Mouse (Mus musculus) embryo, embryonic 11.5 days (tissue): ENCODE measurements around the gene Opa3.

Source experiments
- DNase-seq: peaks from one replicate; pipeline ENCODE4 v3.0.0-alpha.2; 2012; ENCODE audit warnings: low read depth, low spot score

Gene Opa3

DNA sequence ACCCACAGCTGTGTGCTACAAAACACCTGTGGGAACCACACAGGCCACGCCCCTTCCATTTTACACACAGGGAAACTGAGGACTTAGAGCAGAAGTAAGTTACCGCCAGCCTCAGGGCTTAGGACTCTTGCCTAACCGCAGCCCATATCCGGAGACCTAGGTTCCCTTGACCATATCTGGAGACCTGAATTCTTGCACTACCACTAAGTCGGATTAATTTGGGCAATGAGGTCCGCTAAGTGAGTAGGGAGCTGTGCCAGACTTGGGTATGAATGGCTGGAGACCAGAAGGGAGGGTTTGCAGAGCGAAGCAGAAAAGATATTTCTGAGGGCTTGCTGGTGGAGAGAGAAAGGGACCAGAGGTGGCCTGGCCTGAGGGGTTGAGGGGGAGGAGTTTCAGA, 13.8 kb upstream of the Opa3 start:
- no peak for DNase-seq

DNA sequence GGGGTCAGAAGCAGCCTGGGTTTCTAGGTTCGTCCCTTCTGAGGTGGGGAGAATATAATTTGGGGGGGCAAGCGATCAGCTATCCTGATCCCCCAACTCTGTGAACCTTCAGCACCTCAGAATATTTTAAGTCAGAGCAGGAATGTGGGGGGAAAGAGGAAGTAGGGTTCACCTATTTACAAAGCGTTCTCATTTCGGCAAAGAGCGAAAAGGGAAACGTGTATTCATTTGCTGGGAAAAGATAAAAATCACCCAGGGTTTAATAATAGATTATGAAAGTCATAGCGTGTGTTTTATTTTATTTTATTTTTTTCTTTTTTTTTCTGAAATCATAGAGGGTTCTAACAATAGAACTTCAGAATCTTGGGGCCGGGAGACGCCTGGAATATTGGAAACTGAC, 13.2 kb upstream of the Opa3 start:
- no peak for DNase-seq

DNA sequence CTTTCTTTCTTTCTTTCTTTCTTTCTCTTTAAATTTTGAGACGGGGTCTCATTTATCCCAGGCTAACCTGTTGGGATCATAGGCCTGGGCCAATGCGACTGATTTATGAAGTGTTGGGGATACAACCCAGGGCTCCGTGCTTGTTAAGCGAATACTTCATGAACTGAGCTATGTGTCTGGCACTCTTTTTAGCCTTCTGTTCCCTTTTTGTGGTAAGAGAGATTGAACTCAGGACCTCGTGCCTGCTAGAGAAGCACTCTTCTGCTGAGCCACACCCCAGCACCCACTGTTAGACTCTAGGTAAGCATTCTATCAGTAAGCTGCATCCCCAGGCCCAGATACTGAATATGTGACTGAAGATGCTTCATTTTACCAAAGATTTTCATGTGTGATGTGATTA, 10.6 kb upstream of the Opa3 start:
- no peak for DNase-seq

DNA sequence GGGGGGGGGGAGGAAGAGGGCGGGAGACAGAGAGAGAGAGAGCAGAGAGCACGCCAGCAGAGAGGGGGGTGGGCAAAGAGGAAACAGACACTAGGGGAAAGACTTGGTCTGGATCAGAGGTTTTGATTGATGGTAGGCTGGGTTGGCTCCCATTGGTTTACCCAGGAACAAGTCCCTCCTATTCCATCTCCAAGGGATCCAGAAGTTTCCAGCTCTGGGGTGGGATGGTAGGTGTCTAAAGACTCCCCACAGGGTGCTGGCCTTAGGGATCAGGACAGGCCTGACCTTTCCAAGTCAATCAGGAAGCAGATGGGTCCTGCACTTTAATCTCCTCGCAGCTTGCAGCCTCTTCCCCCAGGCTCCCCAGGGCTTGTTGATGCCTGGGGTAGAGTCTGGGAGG, 10.2 kb upstream of the Opa3 start:
- no peak for DNase-seq

DNA sequence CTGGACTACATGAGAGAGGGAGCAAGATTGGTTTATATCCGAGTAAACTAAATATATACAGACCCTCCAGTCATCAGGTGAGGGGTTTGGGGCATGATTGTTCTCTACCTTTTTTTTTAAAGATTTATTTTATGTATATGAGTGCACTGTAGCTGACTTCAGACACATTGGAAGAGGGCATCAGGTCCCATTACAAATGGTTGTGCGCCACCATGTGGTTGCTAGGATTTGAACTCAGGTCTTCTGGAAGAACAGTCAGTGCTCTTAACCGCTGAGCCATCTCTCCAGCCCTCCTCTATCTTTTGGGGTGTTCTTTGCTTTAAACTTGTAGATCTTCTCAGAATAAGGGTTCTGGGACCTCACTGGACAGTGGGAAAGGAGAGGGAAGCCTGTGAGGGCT, 8.1 kb upstream of the Opa3 start:
- DNase-seq, result no peak

DNA sequence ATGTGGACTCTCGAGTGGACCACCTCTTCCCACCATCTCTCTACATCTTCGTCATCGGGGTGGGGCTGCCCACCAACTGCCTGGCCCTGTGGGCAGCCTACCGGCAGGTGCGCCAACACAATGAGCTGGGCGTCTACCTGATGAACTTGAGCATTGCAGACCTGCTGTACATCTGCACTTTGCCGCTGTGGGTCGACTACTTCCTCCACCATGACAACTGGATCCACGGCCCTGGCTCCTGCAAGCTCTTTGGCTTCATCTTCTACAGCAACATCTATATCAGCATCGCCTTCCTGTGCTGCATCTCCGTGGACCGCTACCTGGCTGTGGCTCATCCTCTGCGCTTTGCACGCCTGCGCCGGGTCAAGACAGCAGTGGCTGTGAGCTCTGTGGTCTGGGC, 5.9 kb upstream of the Opa3 start:
- no peak for DNase-seq

DNA sequence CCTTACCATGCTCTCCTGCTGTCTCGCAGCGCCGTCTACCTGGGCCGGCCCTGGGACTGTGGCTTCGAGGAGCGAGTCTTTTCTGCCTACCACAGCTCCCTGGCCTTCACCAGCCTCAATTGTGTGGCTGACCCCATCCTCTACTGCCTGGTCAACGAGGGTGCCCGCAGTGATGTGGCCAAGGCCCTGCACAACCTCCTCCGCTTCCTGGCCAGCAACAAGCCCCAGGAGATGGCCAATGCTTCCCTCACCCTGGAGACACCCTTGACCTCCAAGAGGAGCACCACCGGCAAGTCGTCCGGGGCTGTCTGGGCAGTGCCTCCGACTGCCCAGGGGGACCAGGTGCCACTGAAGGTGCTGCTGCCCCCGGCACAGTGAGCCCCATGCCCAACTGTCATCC, 5.3 kb upstream of the Opa3 start:
- no peak for DNase-seq

DNA sequence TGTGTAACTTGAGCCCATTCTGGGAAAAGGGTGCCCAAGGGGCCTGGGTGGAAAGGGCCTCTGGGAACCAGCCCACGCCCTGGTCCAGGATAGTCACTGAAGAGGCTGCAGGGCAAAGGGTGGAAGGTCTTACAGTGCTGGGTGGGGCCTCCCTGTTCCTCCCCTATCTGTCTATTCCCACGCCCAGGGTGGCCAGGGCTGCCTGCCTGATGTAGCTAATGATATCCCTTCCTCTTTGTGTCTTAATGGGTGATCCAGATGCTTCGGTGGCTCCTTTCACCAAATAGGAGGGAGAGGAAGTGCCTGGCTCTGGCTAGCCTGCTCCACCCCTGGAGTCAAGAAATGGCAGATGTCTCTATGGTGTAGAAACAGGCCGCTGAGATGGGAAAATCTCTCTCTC, 3.2 kb upstream of the Opa3 start:
- no peak for DNase-seq

DNA sequence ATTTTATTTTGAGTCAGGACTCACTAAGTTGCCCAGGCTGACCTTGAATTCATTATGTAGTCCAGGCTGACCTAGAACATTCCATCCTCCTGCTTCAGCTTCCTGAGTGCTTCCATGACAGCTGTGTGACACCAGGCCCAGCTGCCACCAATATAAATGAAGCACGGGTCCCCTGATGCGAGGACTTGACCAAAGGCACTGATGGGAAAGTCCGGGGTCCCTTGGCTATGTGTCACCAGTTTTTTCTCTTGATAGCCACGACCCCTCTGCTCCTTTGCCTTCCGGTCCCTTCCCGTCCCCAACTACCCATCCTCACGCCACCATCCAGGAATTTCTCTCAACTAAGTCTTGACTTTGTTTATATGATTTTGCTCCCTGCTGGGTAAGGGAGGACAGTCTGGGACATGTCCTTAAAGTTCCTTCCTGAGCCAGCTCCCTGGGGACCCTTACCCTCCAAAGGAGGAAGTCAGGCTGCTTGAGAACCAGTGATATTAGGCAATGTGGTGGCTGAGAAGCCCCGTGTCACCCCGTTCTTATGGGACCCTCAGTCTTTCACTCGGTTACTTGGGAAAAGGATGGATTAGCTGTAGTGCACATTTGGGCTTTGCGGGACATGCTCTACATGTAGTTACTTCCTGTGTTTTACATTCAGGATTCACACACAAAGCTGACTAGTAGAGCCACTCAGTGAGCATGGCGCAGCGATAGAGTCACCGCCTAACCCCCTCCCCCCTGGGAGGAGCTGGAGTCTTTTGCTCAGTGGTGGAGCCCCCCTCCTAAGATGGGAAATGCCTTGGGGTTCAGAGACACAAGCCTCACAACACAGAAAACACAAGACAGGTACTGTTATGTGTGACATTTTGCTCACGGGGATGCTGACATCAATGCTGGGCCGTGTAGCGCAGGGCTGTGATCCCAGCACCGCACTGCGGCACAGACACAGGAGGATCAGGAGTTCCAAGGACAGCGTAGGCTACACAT, 1.0 kb upstream of the Opa3 start:
- no peak for DNase-seq

DNA sequence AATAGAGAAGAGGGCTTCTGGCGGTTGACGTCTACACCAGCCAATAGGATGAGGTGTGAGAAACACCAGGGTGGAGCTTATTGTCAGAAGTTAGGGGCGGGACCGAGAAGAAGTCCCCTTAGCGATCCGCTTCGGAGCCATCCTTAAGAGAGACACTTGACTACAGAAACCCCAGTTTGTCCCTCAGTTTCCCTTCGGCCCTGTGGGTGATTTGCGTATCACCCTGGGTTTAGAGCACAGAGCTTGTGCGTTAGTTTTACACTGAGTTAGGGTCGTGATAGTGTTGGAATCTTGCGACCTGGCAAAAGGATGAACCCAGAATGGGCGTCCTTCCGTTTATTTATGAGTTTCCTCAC, 637 bp downstream of the Opa3 start:
- DNase-seq, result no peak

DNA sequence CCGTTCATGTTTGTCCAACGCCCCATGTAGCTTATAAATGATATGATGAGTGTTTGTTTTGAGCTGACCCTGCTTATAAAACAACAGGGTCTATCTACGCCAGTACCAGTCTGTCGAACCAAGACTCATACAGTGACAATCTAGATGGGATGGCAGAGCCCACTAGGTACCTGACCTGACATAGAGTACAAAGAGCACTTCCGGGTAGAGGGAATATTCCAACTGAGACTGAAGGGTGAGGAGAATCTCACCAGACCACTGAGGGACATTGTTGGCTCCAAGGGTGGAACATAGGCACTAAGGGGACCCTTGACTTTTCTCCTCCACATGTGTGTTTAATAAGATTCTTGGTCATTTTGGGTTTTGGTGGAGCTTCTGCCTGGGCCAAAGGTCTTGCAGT, 1.3 kb downstream of the Opa3 start:
- no peak for DNase-seq

DNA sequence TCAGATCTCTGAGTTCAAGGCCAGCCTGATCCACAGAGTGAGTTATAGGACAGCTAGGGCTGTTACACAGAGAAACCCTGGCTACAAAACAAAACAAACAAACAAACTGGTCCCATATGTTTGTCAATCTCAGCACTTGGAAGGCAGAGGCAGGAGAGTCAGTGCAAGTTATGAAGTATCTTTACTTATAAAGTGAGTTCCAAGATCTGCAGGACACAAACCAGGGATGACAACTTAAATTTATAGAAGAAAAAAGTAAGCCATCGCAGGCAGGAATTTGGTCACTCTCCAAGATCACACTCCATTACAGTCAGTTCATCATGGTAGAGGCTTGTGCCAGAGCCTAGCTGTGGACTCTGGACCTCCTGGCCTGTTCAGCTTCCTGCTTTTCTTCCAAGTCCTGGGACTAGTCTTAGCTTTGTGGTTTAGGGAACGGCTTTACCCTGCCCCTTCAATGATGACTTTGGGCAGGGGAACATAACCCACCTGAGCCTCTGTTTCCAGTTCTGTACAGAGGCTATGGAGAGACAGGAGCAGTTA, 2.0 kb downstream of the Opa3 start:
- DNase-seq, result no peak

DNA sequence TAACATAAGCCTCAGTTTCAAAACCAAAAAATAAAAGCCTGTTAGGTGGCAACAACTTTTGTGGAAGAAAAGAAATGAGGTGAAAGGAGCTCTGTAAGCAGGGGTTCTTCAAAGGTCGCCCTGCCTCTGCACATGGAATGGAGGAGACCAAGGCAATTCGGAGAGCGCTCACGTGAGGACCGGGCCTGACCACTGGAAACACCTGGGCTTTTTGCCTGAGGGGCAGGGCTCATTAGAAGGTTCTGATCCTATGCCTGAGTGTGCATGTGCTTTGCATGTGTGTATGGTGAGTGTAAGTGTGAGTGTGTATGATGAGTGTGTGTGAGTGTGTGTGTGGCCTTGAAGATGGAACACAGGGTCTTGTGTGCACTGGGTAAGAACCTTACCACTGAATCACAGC, 2.8 kb downstream of the Opa3 start:
- DNase-seq, result no peak

DNA sequence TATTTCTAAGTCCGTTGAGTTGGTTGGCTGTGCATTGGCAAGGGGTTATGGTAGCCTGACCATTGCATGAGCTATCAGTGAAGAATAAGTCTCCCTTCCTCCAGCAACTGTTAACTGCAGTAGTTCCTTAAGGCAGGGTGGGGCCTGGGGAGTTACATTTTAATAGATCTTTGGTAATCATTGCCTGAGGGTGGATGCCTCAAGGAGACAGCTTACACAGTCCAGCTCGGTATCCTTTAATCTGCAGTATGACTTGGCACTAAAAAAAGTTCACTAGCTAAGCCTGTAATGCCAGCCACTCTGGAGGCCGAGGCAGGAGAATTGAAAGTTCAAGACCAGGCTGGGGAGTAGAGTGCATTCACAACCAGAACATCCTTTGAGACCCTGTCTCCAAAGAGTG, 3.7 kb downstream of the Opa3 start:
- no peak for DNase-seq

DNA sequence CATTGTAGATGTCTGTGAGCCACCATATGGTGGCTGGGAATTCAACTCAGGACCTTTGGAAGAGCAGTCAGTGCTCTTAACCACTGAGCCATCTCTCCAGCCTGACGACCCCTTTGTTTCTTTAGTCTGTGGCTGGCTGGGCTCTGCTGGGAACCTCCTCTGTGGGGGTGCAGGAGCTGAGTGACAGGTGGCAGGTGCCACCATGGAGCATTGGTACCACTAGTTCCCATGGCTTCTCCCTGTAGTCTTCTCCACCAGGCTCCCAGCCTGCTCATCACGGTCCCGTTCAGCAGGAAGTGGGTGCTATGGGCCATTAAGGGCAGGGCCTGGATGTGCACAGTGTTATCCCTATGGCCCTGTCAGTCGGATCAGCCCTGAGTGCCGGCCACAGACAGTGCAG, 6.5 kb downstream of the Opa3 start:
- no peak for DNase-seq

DNA sequence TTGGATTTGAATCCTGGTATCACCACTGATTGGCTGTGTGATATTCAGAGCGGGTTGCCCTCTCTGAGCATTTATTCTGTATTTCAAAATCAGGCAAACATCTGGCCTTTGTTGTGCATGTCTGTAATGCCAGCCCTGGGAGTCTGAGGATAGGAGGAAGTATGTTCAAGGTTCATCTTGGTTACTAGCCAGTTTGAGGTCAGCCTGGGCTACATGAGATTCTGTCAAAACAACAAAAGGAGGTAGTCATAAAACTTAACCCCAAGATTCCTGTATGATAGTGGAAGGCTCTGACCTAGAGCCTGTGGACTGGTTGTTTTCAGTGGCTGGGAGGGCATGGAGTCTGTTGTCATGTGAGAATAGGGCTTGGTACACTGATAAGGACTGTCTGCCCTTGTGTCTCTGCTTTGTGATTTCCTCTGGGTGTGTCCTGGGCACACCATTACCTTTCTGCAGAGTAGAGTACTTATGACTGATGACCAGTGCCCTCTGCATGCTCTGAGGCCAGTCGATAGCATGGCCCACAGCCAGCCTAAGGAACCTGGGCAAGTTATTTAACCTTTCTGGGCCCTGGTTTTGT, 7.0 kb downstream of the Opa3 start:
- no peak for DNase-seq

DNA sequence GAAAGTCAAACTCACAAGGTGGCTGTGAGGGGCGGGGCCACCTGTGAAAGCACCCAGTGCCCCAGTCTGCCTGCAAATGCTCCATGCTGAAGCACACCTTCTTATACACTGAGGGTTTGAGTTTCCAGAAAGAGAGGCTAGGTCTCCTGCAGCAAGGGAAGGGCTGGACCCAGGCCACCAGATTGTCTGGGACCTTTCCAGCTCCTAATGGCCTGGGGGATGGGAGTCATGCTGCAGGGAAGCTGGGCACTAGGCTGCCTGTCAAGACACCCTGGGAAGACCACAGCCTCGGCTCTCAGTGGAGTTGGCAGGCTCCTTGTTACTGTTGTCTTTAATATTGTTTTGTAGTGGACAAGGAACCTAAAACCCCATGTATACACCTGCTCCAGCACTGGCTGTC, 8.3 kb downstream of the Opa3 start:
- no peak for DNase-seq

DNA sequence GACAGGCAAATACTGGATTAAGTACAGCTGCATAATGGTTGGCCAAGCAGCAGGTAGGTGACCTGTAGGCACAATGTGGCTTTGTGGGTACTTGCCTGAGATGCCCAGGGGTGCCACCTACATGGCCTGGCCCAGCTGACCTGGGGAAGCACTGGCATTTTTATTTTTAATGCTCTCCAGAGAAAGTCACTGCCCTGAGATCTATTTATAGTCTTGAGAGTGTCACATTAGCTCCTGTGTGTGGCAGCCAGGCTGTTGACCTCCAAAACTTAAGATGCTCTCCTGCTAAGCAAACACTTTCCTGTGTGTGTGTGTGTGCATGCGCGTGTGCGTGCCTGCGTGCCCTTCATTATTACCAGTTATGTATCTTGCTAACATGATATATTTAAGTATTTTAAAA, 10.2 kb downstream of the Opa3 start:
- no peak for DNase-seq

DNA sequence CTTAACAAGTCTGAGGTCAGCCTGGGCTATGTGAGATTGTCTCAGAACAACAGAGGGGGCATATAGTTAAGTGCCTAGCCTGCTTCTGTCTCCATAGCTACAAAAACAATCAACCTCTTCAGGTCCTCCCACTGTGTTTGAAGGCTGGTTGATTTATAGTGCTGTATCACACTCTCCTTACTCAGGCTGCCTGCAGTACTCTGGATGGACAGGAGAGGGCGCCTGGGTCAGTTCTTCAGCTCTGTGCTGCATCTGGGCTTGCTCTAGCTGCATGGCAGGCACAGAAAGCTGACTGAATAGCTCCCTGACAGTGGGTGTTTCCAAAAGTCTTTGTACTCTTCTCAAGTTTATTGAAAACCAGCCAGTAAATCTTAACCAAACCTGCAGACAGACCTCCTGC, 11.3 kb downstream of the Opa3 start:
- DNase-seq, result peak; percentile 82

DNA sequence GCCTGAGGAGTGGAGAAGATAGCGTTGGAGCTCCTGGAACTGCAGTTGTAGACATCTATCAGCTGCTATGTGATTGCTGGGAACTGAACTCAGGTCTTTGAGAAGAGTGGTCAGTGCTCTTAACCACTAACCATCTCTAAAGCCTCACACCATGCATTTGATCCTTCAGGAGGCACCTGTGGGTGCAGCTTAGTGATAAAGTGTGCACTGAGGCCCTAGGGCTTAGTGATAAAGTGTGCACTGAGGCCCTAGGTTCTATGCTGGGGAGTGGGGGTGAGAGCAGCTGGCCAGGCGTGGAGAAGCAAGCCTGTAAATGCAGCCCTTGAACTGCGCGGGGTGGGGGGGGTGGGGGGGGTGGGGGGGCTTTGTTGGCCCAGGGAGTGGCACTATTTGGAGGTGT, 11.9 kb downstream of the Opa3 start:
- DNase-seq, result no peak

DNA sequence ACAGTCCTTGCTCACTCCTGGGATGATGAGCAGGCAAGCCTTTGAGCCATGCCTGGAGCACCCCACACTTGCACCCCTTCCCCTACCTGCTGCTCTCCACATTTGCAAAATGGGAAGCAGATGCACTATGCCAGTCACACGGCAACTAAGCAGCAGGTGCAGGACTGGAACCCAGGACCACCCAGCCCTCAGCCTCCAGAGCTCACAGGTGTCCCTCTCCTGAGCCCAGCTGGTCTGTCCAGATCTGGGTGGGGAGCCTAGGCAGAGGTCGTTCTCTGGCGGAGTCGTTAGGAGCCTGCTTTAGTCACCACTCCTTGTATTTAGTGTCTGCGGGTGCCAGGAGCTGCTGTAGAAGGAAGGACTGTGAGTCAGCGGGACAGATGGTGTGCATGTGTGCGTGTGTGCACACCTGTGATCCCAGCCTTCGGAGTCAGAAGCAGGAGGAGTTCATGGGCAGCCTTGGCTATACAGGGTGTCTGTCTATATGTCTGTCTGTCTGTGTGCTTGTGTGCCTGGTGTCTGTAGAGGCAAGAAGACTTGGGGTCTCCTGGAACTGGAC, 12.8 kb downstream of the Opa3 start:
- no peak for DNase-seq

DNA sequence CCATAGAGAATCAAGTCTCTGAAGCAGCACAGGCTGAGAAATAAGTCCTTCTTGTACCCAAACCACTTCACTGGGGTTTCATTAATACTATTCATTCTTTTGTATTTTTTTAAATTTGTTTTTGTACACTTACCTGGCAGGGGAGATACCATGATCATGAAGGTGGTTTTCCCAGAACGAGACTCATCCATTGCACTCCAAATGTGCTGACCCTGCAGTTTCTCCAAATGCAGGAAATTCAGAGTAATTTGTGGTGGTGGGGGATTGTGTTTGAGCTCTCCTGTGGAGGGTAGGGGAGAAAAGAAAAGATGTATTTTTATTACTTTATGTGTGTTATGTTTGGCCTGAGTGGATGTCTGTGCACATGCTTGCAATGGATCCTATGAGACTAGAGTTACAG, 13.9 kb downstream of the Opa3 start:
- no peak for DNase-seq

DNA sequence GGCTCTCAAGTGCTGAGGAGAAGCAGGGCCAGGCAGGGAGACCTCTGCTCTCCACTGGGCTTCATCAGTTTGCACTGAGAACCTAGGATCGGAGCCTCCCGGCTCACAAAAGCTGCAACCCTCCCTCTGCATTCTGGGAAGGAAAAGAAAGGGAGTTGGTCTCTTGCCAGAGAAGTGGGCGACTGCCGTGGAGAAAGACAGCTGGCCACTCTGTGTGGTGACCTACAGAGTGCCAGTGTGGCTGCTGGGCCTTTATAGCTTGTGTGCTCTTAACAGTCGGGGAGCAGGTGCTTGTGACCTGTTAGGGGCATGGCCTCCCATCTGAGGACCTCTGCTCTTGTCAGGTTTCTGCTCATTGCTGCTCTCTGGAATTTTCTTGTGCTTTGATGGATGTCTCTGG, 15.7 kb downstream of the Opa3 start:
- no peak for DNase-seq
